Mouse (Mus musculus) embryo, embryonic 11.5 days (tissue): ENCODE data around the gene Rhbdd1.
A peak's percentile ranks its signal among the peaks of the same experiment; 100 is the strongest.

Source experiments
- DNase-seq: peaks from one replicate; pipeline ENCODE4 v3.0.0-alpha.2; 2012; ENCODE audit warnings: low read depth, low spot score

Gene Rhbdd1

GRCm38 (mm10) chr1:82316111-82316745 is at the start of gene Rhbdd1:
Gene Rhbdd1 (plus strand): TSS chr1:82316452.
- peak; percentile 97 for DNase-seq

- no peak for DNase-seq
Measured at GRCm38 (mm10) chr1:82267547-82267946, 48.7 kb upstream of the Rhbdd1 start.

GRCm38 (mm10) chr1:82272231-82272630 is 44.0 kb upstream of the Rhbdd1 start:
- DNase-seq = no peak

- DNase-seq = no peak
Measured at GRCm38 (mm10) chr1:82273529-82273928, 42.7 kb upstream of the Rhbdd1 start.

- DNase-seq = no peak
Measured at GRCm38 (mm10) chr1:82274361-82274760, 41.9 kb upstream of the Rhbdd1 start.

GRCm38 (mm10) chr1:82279768-82280167 is 36.5 kb upstream of the Rhbdd1 start:
- no peak for DNase-seq

GRCm38 (mm10) chr1:82281823-82282222 is 34.4 kb upstream of the Rhbdd1 start:
- DNase-seq = no peak

- DNase-seq = peak; percentile 88
Measured at GRCm38 (mm10) chr1:82282992-82283611, 33.1 kb upstream of the Rhbdd1 start.

- no peak for DNase-seq
Measured at GRCm38 (mm10) chr1:82283901-82284301, 32.4 kb upstream of the Rhbdd1 start.

GRCm38 (mm10) chr1:82284403-82284802 is 31.8 kb upstream of the Rhbdd1 start:
- DNase-seq = no peak

GRCm38 (mm10) chr1:82285461-82286189 is 30.6 kb upstream of the Rhbdd1 start:
- DNase-seq = no peak

- DNase-seq = no peak
Measured at GRCm38 (mm10) chr1:82286190-82287051, 29.8 kb upstream of the Rhbdd1 start.

- no peak for DNase-seq
Measured at GRCm38 (mm10) chr1:82287052-82287775, 29.0 kb upstream of the Rhbdd1 start.

- DNase-seq = no peak
Measured at GRCm38 (mm10) chr1:82287776-82288325, 28.4 kb upstream of the Rhbdd1 start.

- DNase-seq = no peak
Measured at GRCm38 (mm10) chr1:82288421-82288990, 27.7 kb upstream of the Rhbdd1 start.

GRCm38 (mm10) chr1:82289116-82289989 is 26.9 kb upstream of the Rhbdd1 start:
- DNase-seq = no peak

- no peak for DNase-seq
Measured at GRCm38 (mm10) chr1:82289990-82290681, 26.1 kb upstream of the Rhbdd1 start.

GRCm38 (mm10) chr1:82290723-82291150 is 25.5 kb upstream of the Rhbdd1 start:
- DNase-seq = no peak
